Mouse (Mus musculus) telencephalon, adult 2 months (tissue): ENCODE measurements at regions not wholly inside any gene's neighbourhood (a gene's known extent, or its start where the extent isn't known, plus 50 kb on each side); places are given as distances from the start of the nearest gene placed in this dataset.

Source experiments
- DNase-seq: peaks from one replicate; pipeline ENCODE4 v3.0.0-alpha.2; 2011; ENCODE audit warnings: low read depth, low spot score

- no peak for DNase-seq
Observed at GRCm38 (mm10) chr10:27995035-27995399, 79.6 kb upstream of the Ptprk start.

DNA sequence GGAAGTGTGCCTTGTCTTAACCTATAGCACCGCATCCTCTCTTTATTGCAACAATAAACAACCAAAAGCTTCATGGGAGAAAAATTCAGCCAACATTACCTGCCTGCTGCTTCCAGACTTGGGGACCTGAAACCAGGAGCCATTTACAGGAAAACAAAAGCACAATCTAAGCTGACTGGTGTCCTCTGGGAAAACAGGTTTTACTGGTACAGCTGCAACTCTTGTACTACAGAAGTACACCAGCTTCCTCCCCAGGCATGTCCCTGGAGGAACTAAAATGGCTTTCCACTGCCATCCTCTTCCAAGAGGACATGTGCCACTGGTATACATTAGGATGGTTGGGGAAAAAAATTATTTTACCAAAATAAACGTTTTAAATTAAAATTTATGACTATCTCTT, 63.9 kb upstream of the Ptprk start:
- no peak for DNase-seq

GRCm38 (mm10) chr10:28012135-28012534, 62.5 kb upstream of the Ptprk start:
- no peak for DNase-seq

DNA sequence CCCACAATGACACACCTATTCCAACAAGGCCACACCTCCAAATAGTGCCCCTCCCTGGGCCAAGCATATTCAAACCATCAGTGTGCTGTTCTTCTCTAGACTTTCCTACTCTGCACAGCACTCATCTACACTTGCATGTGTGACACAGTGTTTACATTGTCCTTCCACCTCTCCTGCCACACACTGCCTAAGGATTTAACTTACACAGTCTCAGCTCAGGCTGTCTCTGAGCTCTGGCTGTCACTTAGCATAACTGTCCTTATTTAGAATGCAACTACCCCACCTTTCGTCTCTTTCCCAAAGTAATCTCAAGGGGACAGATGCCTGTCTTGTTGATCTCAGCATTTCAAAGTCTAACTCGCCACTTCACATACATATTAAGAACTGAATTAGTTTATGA, 61.2 kb upstream of the Ptprk start:
- DNase-seq: no peak

- no peak for DNase-seq
Observed at GRCm38 (mm10) chr10:28014306-28014825, 60.3 kb upstream of the Ptprk start.
